Mouse (Mus musculus): Measurements from ENCODE around the gene Pik3c2b.
"Not testable (repeated sequence)": the region's sequence is repeated elsewhere in the genome, so short reads cannot be mapped to it uniquely, and the experiment has no call there.

Pik3c2b gene

DNA sequence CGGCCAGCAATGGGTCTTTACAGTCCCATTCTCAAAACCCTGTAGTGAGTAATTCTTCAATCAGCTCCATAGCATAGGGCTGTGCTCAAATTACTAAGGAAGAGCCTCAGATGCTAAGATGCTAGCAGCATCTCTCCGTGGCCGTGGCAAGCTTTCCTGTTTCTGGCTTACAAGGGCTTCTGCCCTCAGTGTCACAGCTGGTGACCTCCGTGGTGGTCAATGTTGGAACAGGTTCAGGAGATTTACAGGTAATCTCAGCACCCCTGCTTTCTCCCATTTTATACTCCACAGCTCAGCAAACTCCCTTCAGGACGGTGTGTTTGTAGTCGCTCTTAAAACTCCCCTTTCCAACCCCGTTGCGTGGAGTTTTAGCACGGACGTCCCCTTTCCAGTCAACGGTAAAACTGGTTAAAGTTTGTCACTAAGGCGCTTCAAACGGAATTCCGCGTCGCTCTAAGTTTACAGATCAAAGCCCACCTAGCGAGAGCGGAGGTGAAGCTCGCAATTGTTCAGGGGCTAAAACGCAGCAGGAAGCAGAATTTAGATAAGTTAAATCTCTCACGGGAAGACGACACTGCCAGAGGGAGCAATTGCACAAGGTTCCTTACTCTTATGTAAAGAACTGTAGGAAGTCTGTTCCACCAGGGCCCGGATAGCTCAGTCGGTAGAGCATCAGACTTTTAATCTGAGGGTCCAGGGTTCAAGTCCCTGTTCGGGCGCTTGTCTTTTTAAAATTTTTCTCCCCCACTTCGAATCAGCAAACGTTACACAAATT lies 12.0 kb upstream of the Pik3c2b start:
- peak; percentile 40 to 66 for DNase-seq (ENCODE audit: low spot score in 2 of 2)

GRCm38 (mm10) chr1:133034091-133034460 lies 11.4 kb upstream of the Pik3c2b start:
- peak; percentile 26 to 28 for DNase-seq (ENCODE audit: low spot score in 2 of 2)

GRCm38 (mm10) chr1:133034682-133035081 lies 10.8 kb upstream of the Pik3c2b start:
- DNase-seq (ENCODE audit: low spot score in 2 of 2): not testable (repeated sequence)

DNA sequence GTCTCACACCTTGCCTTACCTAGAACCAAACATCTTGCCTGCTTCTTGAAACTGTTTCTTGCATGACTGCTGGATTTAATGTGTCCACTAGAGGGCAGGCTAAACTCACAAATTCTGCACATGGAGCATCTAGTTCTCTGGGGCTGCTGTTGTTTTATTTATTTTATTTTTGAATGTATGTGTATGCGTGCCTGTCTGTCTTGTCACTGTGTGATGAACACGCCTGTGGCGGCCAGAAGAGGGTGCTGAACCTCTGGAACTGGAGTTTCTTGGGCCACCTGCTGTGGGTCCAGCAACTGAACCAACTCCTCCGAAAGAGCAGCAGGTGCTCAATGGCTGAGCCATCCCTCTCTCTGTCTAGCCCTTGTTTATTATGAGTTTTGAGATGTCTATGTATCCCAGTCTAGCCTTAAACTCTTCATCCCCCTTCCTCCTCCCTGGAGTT lies 5.9 kb upstream of the Pik3c2b start:
- peak; percentile 49 to 67 for DNase-seq (ENCODE audit: low spot score in 2 of 2)

GRCm38 (mm10) chr1:133045861-133046440 lies 484 bp downstream of the Pik3c2b start:
- peak; percentile 60 to 72 for DNase-seq (ENCODE audit: low spot score in 2 of 2)

DNA sequence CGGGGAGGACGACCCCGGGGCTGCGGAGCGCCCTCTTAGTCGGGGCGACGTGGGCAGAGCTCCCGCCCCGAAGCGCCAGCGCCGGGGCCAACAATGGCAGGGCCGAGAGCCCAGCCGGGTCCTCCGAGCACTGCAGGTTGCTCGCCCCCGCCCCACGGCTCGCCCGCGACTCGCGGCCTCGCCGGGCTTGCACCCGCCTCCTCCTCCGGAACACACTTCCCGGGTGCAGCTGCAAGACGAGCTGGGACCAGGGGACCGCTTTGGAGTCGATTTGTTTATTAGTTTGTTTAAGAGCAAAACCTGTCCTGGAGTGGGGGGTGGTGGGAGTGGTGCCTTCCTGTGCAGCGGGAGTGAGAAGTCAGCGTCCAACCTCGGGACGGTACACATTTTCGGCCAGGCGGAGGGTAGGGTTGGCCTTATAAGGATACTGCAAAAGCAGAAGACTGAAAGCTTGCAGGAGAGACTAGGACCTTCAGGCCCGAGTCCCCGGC lies 1.0 kb downstream of the Pik3c2b start:
- peak; percentile 29 to 54 for DNase-seq (ENCODE audit: low spot score in 2 of 2)

DNA sequence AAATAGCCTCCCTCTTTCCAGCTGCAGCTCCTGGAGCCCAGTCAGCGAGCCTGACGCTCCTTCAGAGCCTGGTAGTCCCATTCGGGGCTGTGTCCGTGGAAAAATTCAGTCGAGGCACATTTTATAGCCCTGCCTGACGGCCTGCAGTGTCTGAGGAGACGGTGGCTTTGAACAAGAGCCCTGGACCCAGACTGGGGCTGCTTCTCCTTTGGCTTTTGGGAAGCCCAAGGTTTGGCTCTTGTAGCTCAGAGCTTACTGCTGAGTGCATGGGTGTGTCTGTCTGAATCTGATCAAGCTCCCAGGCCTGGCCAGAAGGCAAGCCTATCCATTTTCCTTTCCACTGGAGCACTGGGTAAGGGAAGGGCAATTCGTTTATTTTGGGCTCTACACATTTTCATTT lies 2.1 kb downstream of the Pik3c2b start:
- no peak for DNase-seq (ENCODE audit: low spot score in 2 of 2)

DNA sequence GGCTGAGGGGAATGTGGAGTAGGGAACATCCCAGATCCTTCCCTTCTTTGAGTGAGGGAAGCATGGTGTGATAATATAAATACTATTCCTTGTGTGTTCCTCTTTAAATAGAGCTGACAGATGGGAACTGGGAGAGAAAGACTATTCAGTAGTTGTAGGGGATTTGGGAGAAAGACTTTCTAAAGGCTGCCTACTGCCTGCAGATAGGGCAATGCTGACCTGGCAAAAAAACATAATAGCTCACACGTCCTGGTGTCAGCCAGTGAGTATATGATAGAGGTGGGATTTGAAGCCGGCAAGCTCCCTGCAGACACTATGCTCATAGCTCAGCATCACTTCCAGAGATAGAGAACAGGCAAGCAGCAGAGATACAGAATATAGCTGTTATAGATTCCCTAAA lies 3.2 kb downstream of the Pik3c2b start:
- DNase-seq (ENCODE audit: low spot score in 2 of 2): no peak

GRCm38 (mm10) chr1:133050001-133050431 lies 4.5 kb downstream of the Pik3c2b start:
- no peak for DNase-seq (ENCODE audit: low spot score in 2 of 2)

- DNase-seq (ENCODE audit: low spot score in 2 of 2): no peak
These were observed 6.4 kb downstream of the Pik3c2b start for GRCm38 (mm10) chr1:133051829-133052228.

GRCm38 (mm10) chr1:133053034-133053433 lies 7.6 kb downstream of the Pik3c2b start:
- no peak for DNase-seq (ENCODE audit: low spot score in 2 of 2)

GRCm38 (mm10) chr1:133054326-133054725 lies 8.9 kb downstream of the Pik3c2b start:
- DNase-seq (ENCODE audit: low spot score in 2 of 2): no peak

DNA sequence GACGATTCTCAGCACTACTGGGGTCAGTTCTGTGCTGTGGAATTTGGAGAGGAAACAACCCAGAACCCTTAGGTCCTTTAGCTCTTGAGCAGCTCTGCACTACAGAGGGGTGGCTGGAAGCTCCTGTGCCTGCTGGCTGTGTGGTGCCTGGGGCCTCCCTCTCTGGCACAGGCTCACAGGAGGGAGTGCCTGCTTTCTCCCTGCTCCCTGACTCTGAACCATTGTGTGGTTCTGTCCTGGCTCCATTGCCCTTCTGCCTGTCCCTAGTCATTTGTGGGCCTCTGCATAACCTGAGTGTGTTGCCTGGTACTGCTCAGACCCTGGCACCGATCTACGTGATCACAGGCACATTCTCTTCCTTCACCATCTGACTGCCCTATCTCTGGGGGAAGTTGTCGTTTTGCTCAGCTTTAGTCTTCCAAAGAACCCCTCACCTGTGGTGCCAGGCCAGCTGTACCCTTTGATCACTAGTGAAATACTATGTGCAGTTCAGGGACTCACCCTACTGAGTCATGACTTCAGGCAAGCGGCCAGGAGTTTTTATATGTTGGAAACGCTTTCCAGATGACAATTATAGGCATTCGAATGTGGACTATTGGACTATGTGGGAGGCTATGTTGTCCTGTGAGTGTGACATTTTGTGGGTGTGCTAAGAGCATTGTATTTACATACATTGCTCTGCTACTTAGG lies 12.0 kb downstream of the Pik3c2b start:
- DNase-seq (ENCODE audit: low spot score in 2 of 2): no peak

- DNase-seq (ENCODE audit: low spot score in 2 of 2): no peak
These were observed 14.1 kb downstream of the Pik3c2b start for GRCm38 (mm10) chr1:133059592-133059991.

DNA sequence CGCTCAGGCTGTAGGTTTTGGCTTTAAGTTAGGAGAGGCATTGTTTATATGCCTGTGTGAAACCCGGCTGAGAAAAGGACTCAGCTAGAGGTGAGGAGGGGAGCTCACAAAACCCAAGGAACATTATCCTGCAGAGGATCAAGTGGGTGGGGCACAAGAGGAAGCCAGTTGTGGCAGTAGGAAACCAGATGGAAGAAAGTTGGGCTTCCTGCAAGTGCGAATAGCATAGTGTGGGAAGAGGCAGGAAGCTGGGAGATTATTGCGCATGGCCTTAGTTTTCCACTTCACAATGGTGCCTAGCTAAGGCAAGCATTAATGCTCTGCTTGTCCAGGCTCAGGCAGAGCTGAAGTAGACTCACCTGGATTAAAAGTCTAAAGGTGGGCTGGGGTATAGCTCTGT lies 15.2 kb downstream of the Pik3c2b start:
- no peak for DNase-seq (ENCODE audit: low spot score in 2 of 2)

- DNase-seq (ENCODE audit: low spot score in 2 of 2): no peak
These were observed 17.7 kb downstream of the Pik3c2b start for GRCm38 (mm10) chr1:133063164-133063563.

DNA sequence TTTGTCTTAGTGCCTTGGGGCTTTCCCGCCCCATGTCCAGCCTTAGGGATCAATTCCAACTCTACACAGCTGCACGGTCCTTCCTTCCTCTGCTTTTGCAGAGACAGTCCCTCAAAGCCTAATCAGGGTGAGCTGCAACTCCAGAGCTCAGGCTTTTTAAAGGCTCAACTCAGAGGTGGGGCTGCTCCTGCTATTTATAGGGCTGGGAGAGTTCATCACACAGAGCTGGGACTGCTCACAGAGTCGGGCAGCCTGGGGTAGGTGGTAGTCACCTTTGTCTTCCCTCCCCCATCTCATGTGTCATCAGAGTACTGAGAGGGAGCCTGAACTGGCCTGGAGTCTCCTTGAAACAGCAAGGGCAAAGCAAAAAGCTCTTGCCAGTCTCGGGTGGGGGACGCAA lies 22.8 kb downstream of the Pik3c2b start:
- no peak for DNase-seq (ENCODE audit: low spot score in 2 of 2)

- no peak for DNase-seq (ENCODE audit: low spot score in 2 of 2)
These were observed 23.3 kb downstream of the Pik3c2b start for GRCm38 (mm10) chr1:133068669-133069274.

- DNase-seq (ENCODE audit: low spot score in 2 of 2): no peak
These were observed 24.0 kb downstream of the Pik3c2b start for GRCm38 (mm10) chr1:133069275-133070120.

GRCm38 (mm10) chr1:133070157-133070556 lies 24.7 kb downstream of the Pik3c2b start:
- DNase-seq (ENCODE audit: low spot score in 2 of 2): no peak

GRCm38 (mm10) chr1:133071666-133072381 lies 26.4 kb downstream of the Pik3c2b start:
- no peak for DNase-seq (ENCODE audit: low spot score in 2 of 2)

Data from thymus, postnatal 10 days (tissue).